In genomic region chr5:30466315-30466714, GRCm38 (mm10) we compare ENCODE assay signal across 9 mouse cellular contexts. TPM values are rescaled to one million over a fixed set of nuclear protein-coding genes. Genes with fewer than 3 reads are reported as not detected.
DNase-seq lines count a peak whose midpoint lies in the region; ATAC-seq and TF ChIP-seq lines count a peak whose summit lies in the region.
"Had no signal": no experiment of that assay in that cellular context is flagged by ENCODE, and none has a peak within 500 bp of the region (broad histone marks: within the 10 kb centered on the region; RNA-seq: fewer than 3 reads in every experiment).

No protein-coding gene starts in this region.

- intact Hi-C loops in heart, adult 2 months (cut with DNase I) = no loop called here

- no peak overlapping the region for H3K9ac ChIP-seq in heart, embryonic 11.5 days (ENCODE audit: low read depth, low read length)
- no peak overlapping the region for H3K9ac ChIP-seq in heart, adult 2 months (ENCODE audit: low read depth, low read length)

- no peak for DNase-seq in heart, adult 2 months
- DNase-seq in right cerebral cortex, postnatal 14 days = peak; percentile 42
- no peak for DNase-seq in right cerebral cortex, adult 2 months (ENCODE audit: low spot score in 2 of 2)
- DNase-seq in layer of hippocampus, postnatal 14 days (ENCODE audit: low spot score in 2 of 2) = peak; percentile 29 to 49
- DNase-seq in embryo, embryonic 9.5 days (ENCODE audit: extremely low spot score) = no peak
- no peak for DNase-seq in c-Kit-positive CD71-positive TER-119-positive erythroid progenitor cells, embryonic 14.5 days (ENCODE audit: low spot score)
- DNase-seq in lung, postnatal 10 days = no peak

- no peak for TF ChIP-seq POLR2A in heart, adult 2 months (IDR thresholded peaks at IDR 0.05; ENCODE audit: insufficient read depth, low read depth, low read length)

- peak overlapping the region; percentile 60 for H3K4me2 ChIP-seq in heart, embryonic 11.5 days

- 0 out of 2 replicates have a peak, but pooled peaks cover 4% of the 10 kb centered on the region for H3K4me1 ChIP-seq in heart, embryonic 11.5 days (ENCODE audit: control insufficient read depth, insufficient read depth, low read length)
- no peaks in the 10 kb centered on the region for H3K4me1 ChIP-seq in heart, adult 2 months (ENCODE audit: control insufficient read depth, insufficient read depth, low read length)
- H3K4me1 ChIP-seq: megakaryocyte, embryonic 14.5 days had no signal

- H3K36me3 ChIP-seq in heart, embryonic 11.5 days (ENCODE audit: control insufficient read depth, insufficient read depth, low read length) = no peaks in the 10 kb centered on the region
- H3K36me3 ChIP-seq in heart, adult 2 months (ENCODE audit: control insufficient read depth, insufficient read depth, low read length) = no peaks in the 10 kb centered on the region

- no peak for TF ChIP-seq CTCF in heart, adult 2 months (IDR thresholded peaks at IDR 0.05)

- no peak for TF ChIP-seq EP300 in heart, adult 2 months (IDR thresholded peaks at IDR 0.05; ENCODE audit: insufficient read depth, low read depth, low read length)

- 44% methylated on average over 9 of the region's 9 CpGs for WGBS in heart, embryonic 11.5 days (ENCODE audit: insufficient replicate concordance)
- 50% methylated on average over 9 of the region's 9 CpGs for WGBS in heart, adult 2 months

- ATAC-seq in heart, embryonic 11.5 days (replicated peaks; ENCODE audit: insufficient number of reproducible peaks, low FRiP score, low TSS enrichment) = no peak; the same call in 1 of the 2 replicates

- H3K27ac ChIP-seq in heart, embryonic 11.5 days (ENCODE audit: low read depth, low read length) = no peak overlapping the region
- no peak overlapping the region for H3K27ac ChIP-seq in heart, adult 2 months

- no peaks in the 10 kb centered on the region for H3K79me2 ChIP-seq in heart, adult 2 months (replicated peaks; ENCODE audit: control insufficient read depth, insufficient read depth, low read length)

- H3K4me3 ChIP-seq in heart, embryonic 11.5 days (ENCODE audit: low read depth, low read length) = peak overlapping the region; percentile 30; the same call in 1 of the 2 replicates
- no peak overlapping the region for H3K4me3 ChIP-seq in heart, adult 2 months
- H3K4me3 ChIP-seq: megakaryocyte, embryonic 14.5 days had no signal

- peaks cover 25% of the 10 kb centered on the region for H3K27me3 ChIP-seq in heart, embryonic 11.5 days (ENCODE audit: control insufficient read depth, insufficient read depth, low read length)
- H3K27me3 ChIP-seq in heart, adult 2 months (ENCODE audit: control insufficient read depth, insufficient read depth, low read length) = no peaks in the 10 kb centered on the region; the same call in 1 of the 2 replicates

- no peaks in the 10 kb centered on the region for H3K9me3 ChIP-seq in heart, embryonic 11.5 days (replicated peaks; ENCODE audit: control insufficient read depth, low read length)
- H3K9me3 ChIP-seq: megakaryocyte, embryonic 14.5 days had no signal

RNA-seq across cellular contexts. Expression of gene 1700001C02Rik, which starts 0.5 kb away (rescaled TPM):
- polyA plus RNA-seq in heart, embryonic 11.5 days (2014; fragmentation: Nextera tagmentation; extraction: Ambion mirVana) = not detected in 2 replicates
- total RNA-seq in heart, adult 2 months (2021) = not detected
- polyA plus RNA-seq in heart, adult 2 months (2012; rRNA removed) = 0.97 and 2.6 TPM in 2 replicates
- under 1 TPM in 1 of 2 experiments, not detected in 1; 0.65 TPM for total RNA-seq in layer of hippocampus, postnatal 14 days (2021)

RNA-seq across cellular contexts. Expression of gene Otof, which starts 4.6 kb away (rescaled TPM):
- polyA plus RNA-seq in heart, embryonic 11.5 days (2014; fragmentation: Nextera tagmentation; extraction: Ambion mirVana) = 0.03 and 0.13 TPM in 2 replicates
- total RNA-seq in heart, adult 2 months (2021) = not detected
- 0.06 TPM in 2 replicates for polyA plus RNA-seq in heart, adult 2 months (2012; rRNA removed)
- total RNA-seq in layer of hippocampus, postnatal 14 days (2021) = 1 to 10 TPM; 3.5 to 5.5 TPM

Comparison
In these comparisons a context has a peak if more than half of its experiments do, and no peak if none do; other contexts are left out.
1. DNase-seq: peak in right cerebral cortex, postnatal 14 days (single experiment) and layer of hippocampus, postnatal 14 days (2 of 2); none in heart, adult 2 months (0 of 2), right cerebral cortex, adult 2 months (0 of 2), embryo, embryonic 9.5 days (single experiment), c-Kit-positive CD71-positive TER-119-positive erythroid progenitor cells, embryonic 14.5 days (single experiment) and lung, postnatal 10 days (single experiment).
2. RNA of gene Otof, which starts 4.6 kb away (total RNA-seq): 3.5 to 5.5 TPM in layer of hippocampus, postnatal 14 days; not detected in heart, adult 2 months; every median in the first group is over 4 times any median in the second.